ENCODE assay signal across 8 mouse cellular contexts in genomic region chr17:66123816-66124610, GRCm38 (mm10). TPM values are rescaled to one million over a fixed set of nuclear protein-coding genes. Genes with fewer than 3 reads are reported as not detected.
DNase-seq lines count a peak whose midpoint lies in the region; ATAC-seq and TF ChIP-seq lines count a peak whose summit lies in the region.

No protein-coding gene starts in this region.

- H3K27ac ChIP-seq in kidney, embryonic 15.5 days: peak overlapping the region; percentile 97
- H3K27ac ChIP-seq in heart, embryonic 15.5 days: peak overlapping the region; percentile 92
- peak overlapping the region; percentile 77 for H3K27ac ChIP-seq in liver, embryonic 14.5 days

- no peaks in the 10 kb centered on the region for H3K9me3 ChIP-seq in kidney, embryonic 15.5 days (replicated peaks)
- no peaks in the 10 kb centered on the region for H3K9me3 ChIP-seq in heart, embryonic 15.5 days (replicated peaks)
- H3K9me3 ChIP-seq in liver, embryonic 14.5 days (ENCODE audit: control insufficient read depth, low read length): no peaks in the 10 kb centered on the region

- POLR2A ChIA-PET in Patski (lab: Charles Lee): interaction anchor here (0.6 to 0.7 kb wide), 3 partner anchors 19 to 410 kb away, joined by 3 to 9 read pairs (median 5); no protein-coding TSS in a partner anchor

- H3K27me3 ChIP-seq in kidney, embryonic 15.5 days: no peaks in the 10 kb centered on the region
- no peaks in the 10 kb centered on the region for H3K27me3 ChIP-seq in Patski
- no peaks in the 10 kb centered on the region for H3K27me3 ChIP-seq in heart, embryonic 15.5 days
- H3K27me3 ChIP-seq in liver, embryonic 14.5 days (ENCODE audit: control insufficient read depth, insufficient read depth, low read length): no peaks in the 10 kb centered on the region

- ATAC-seq in kidney, embryonic 15.5 days (replicated peaks; ENCODE audit: low FRiP score): peak; percentile 35
- peak; percentile 36 for ATAC-seq in Patski
- no peak for ATAC-seq in heart, embryonic 15.5 days (replicated peaks; ENCODE audit: insufficient number of reproducible peaks, insufficient read depth, low FRiP score, low read depth)
- peak; percentile 14; the same call in 1 of the 2 replicates for ATAC-seq in liver, embryonic 14.5 days (ENCODE audit: insufficient read depth)

- no peak for DNase-seq in kidney, adult 9 months
- no peak for DNase-seq in Patski (ENCODE audit: low read depth, low spot score)
- DNase-seq in liver, embryonic 14.5 days (ENCODE audit: low read depth in 3 of 3, low spot score in 3 of 3): no peak
- peak; percentile 6 for DNase-seq in telencephalon, adult 2 months (ENCODE audit: low read depth, low spot score)
- no peak for DNase-seq in T-cell, adult 2 months (ENCODE audit: low spot score)
- DNase-seq in right cerebral cortex, postnatal 36 days (ENCODE audit: low spot score in 2 of 2): no peak

- 1% methylated on average over 20 of the region's 20 CpGs for WGBS in kidney, embryonic 15.5 days
- under 1% methylated on average over 20 of the region's 20 CpGs for WGBS in heart, embryonic 15.5 days
- 1% methylated on average over 20 of the region's 20 CpGs for WGBS in liver, embryonic 14.5 days (ENCODE audit: insufficient replicate concordance)

- in situ Hi-C loops in Patski (cut with MboI; ENCODE audit: low pct_unique_long_range_greater_than_20kb): loop anchor here (25.0 kb wide), 1 partner anchor 512 kb away; the partner anchor contains the start of gene Vapa

- peak overlapping the region; percentile 81 for H3K9ac ChIP-seq in kidney, embryonic 15.5 days
- H3K9ac ChIP-seq in heart, embryonic 15.5 days: peak overlapping the region; percentile 81
- H3K9ac ChIP-seq in liver, embryonic 14.5 days (replicated peaks): peak overlapping the region; percentile 89

- no peak for TF ChIP-seq CTCF in Patski (IDR thresholded peaks at IDR 0.05)
- TF ChIP-seq CTCF in liver, embryonic 14.5 days (IDR thresholded peaks at IDR 0.05; ENCODE audit: low read depth): no peak

- peak overlapping the region; percentile 90 for H3K4me3 ChIP-seq in kidney, embryonic 15.5 days (replicated peaks)
- peak overlapping the region; percentile 83 for H3K4me3 ChIP-seq in heart, embryonic 15.5 days
- H3K4me3 ChIP-seq in liver, embryonic 14.5 days (ENCODE audit: insufficient read depth in 1 of 2, low read depth in 2 of 2, low read length in 2 of 2): peak overlapping the region; percentile 89 to 94

- CTCF ChIA-PET in Patski (lab: Charles Lee): interaction anchor here (1.6 to 1.8 kb wide), 2 partner anchors 22 to 24 kb away, joined by 5 to 6 read pairs; partner anchors contain the start of gene Ndufv2

- H3K4me1 ChIP-seq in kidney, embryonic 15.5 days: peaks cover 16% of the 10 kb centered on the region
- peaks cover 17% of the 10 kb centered on the region for H3K4me1 ChIP-seq in heart, embryonic 15.5 days (replicated peaks)
- H3K4me1 ChIP-seq in liver, embryonic 14.5 days (replicated peaks; ENCODE audit: control insufficient read depth in 2 of 2, insufficient read depth in 2 of 2, low read length in 1 of 2): peaks cover 5 to 18% of the 10 kb centered on the region in 2 experiments; a peak in 3 of 4 replicates

- H3K4me2 ChIP-seq in kidney, embryonic 15.5 days: peak overlapping the region; percentile 79
- peak overlapping the region; percentile 81 for H3K4me2 ChIP-seq in heart, embryonic 15.5 days
- peak overlapping the region; percentile 97 for H3K4me2 ChIP-seq in liver, embryonic 14.5 days (ENCODE audit: low read depth)

- H3K36me3 ChIP-seq in kidney, embryonic 15.5 days: peaks cover 43% of the 10 kb centered on the region
- peaks cover 22% of the 10 kb centered on the region; the same call in 1 of the 2 replicates for H3K36me3 ChIP-seq in heart, embryonic 15.5 days
- peaks cover 19% of the 10 kb centered on the region for H3K36me3 ChIP-seq in liver, embryonic 14.5 days (replicated peaks; ENCODE audit: control insufficient read depth, insufficient read depth, low read depth)

- TF ChIP-seq EP300 in liver, embryonic 14.5 days (IDR thresholded peaks at IDR 0.05; ENCODE audit: low read depth): no peak

RNA-seq across cellular contexts. Expression of gene Ddx11, which starts 0.7 kb away (rescaled TPM):
- 23.0 and 26.1 TPM in 2 replicates for polyA plus RNA-seq in kidney, embryonic 15.5 days (2015; fragmentation: Nextera tagmentation; extraction: Ambion mirVana)
- 12.7 TPM for polyA plus RNA-seq in Patski (2021)
- polyA plus RNA-seq in heart, embryonic 15.5 days (2015; fragmentation: Nextera tagmentation; extraction: Ambion mirVana): 9.5 and 12.4 TPM in 2 replicates
- polyA plus RNA-seq in liver, embryonic 14.5 days (2012; rRNA removed): 5.0 and 7.0 TPM in 2 replicates
- polyA plus RNA-seq in liver, embryonic 14.5 days (2014; fragmentation: Nextera tagmentation; extraction: Ambion mirVana): 4.7 and 6.3 TPM in 2 replicates

RNA-seq across cellular contexts. Expression of gene Washc1, which starts 12.7 kb away (rescaled TPM):
- 40.3 and 41.7 TPM in 2 replicates for polyA plus RNA-seq in kidney, embryonic 15.5 days (2015; fragmentation: Nextera tagmentation; extraction: Ambion mirVana)
- 57.7 TPM for polyA plus RNA-seq in Patski (2021)
- polyA plus RNA-seq in heart, embryonic 15.5 days (2015; fragmentation: Nextera tagmentation; extraction: Ambion mirVana): 25.5 and 31.0 TPM in 2 replicates
- polyA plus RNA-seq in liver, embryonic 14.5 days (2012; rRNA removed): 9.9 and 12.0 TPM in 2 replicates
- 12.9 and 16.7 TPM in 2 replicates for polyA plus RNA-seq in liver, embryonic 14.5 days (2014; fragmentation: Nextera tagmentation; extraction: Ambion mirVana)

RNA-seq across cellular contexts. Expression of gene Ndufv2, which starts 22.7 kb away (rescaled TPM):
- 364 and 390 TPM in 2 replicates for polyA plus RNA-seq in kidney, embryonic 15.5 days (2015; fragmentation: Nextera tagmentation; extraction: Ambion mirVana)
- polyA plus RNA-seq in Patski (2021): 294 TPM
- 565 and 672 TPM in 2 replicates for polyA plus RNA-seq in heart, embryonic 15.5 days (2015; fragmentation: Nextera tagmentation; extraction: Ambion mirVana)
- 28.6 and 54.6 TPM in 2 replicates for polyA plus RNA-seq in liver, embryonic 14.5 days (2012; rRNA removed)
- 268 and 273 TPM in 2 replicates for polyA plus RNA-seq in liver, embryonic 14.5 days (2014; fragmentation: Nextera tagmentation; extraction: Ambion mirVana)

RNA-seq across cellular contexts. Expression of gene Ankrd12, which starts 47.1 kb away (rescaled TPM):
- 24.8 and 26.0 TPM in 2 replicates for polyA plus RNA-seq in kidney, embryonic 15.5 days (2015; fragmentation: Nextera tagmentation; extraction: Ambion mirVana)
- 20.4 TPM for polyA plus RNA-seq in Patski (2021)
- 19.1 and 20.7 TPM in 2 replicates for polyA plus RNA-seq in heart, embryonic 15.5 days (2015; fragmentation: Nextera tagmentation; extraction: Ambion mirVana)
- 1.7 and 2.7 TPM in 2 replicates for polyA plus RNA-seq in liver, embryonic 14.5 days (2012; rRNA removed)
- 5.7 and 6.2 TPM in 2 replicates for polyA plus RNA-seq in liver, embryonic 14.5 days (2014; fragmentation: Nextera tagmentation; extraction: Ambion mirVana)
